Mouse (Mus musculus) urinary bladder, postnatal 36 days (tissue): ENCODE data around the gene Spop.
"Not testable (repeated sequence)": the region's sequence is repeated elsewhere in the genome, so short reads cannot be mapped to it uniquely, and the experiment has no call there.

Experiments
- DNase-seq, 2 experiments: peaks; one replicate each; pipeline ENCODE4 v3.0.0; 2022; ENCODE audit warnings: low spot score in 2 of 2, mixed read lengths in 1 of 2

Spop gene

GRCm38 (mm10) chr11:95391201-95391600 is 22.7 kb upstream of the Spop start:
- DNase-seq, result no peak

GRCm38 (mm10) chr11:95391743-95392142 is 22.1 kb upstream of the Spop start:
- no peak for DNase-seq

- DNase-seq, result no peak
Observed at GRCm38 (mm10) chr11:95392223-95392667, 21.6 kb upstream of the Spop start.

- no peak for DNase-seq
Observed at GRCm38 (mm10) chr11:95392708-95393499, 21.0 kb upstream of the Spop start.

- no peak for DNase-seq
Observed at GRCm38 (mm10) chr11:95393500-95393816, 20.4 kb upstream of the Spop start.

- DNase-seq, result no peak
Observed at GRCm38 (mm10) chr11:95394112-95394511, 19.8 kb upstream of the Spop start.

- DNase-seq, result no peak
Observed at GRCm38 (mm10) chr11:95396548-95396947, 17.3 kb upstream of the Spop start.

- peak; percentile 60 for DNase-seq
Observed at GRCm38 (mm10) chr11:95397843-95398835, 15.7 kb upstream of the Spop start.

- DNase-seq, result no peak
Observed at GRCm38 (mm10) chr11:95399520-95400020, 14.3 kb upstream of the Spop start.

GRCm38 (mm10) chr11:95401568-95401967 is 12.3 kb upstream of the Spop start:
- no peak for DNase-seq

- DNase-seq, result no peak
Observed at GRCm38 (mm10) chr11:95402196-95402595, 11.7 kb upstream of the Spop start.

- no peak for DNase-seq
Observed at GRCm38 (mm10) chr11:95402658-95403101, 11.2 kb upstream of the Spop start.

GRCm38 (mm10) chr11:95403382-95404340 is 10.2 kb upstream of the Spop start:
- no peak for DNase-seq

- DNase-seq, result no peak
Observed at GRCm38 (mm10) chr11:95405771-95406170, 8.1 kb upstream of the Spop start.

GRCm38 (mm10) chr11:95406398-95406797 is 7.5 kb upstream of the Spop start:
- DNase-seq, result not testable (repeated sequence)

GRCm38 (mm10) chr11:95409450-95410112 is 4.3 kb upstream of the Spop start:
- DNase-seq, result no peak

- DNase-seq, result no peak
Observed at GRCm38 (mm10) chr11:95411453-95412013, 2.3 kb upstream of the Spop start.

- peak in 1 of 2 experiments; percentile 56 for DNase-seq
Observed at GRCm38 (mm10) chr11:95412615-95413014, 1.3 kb upstream of the Spop start.

- peak; percentile 88 to 92 for DNase-seq
Observed at GRCm38 (mm10) chr11:95414536-95415161, 769 bp downstream of the Spop start.

GRCm38 (mm10) chr11:95415931-95416330 is 2.1 kb downstream of the Spop start:
- no peak for DNase-seq
